Mouse (Mus musculus) hindbrain, embryonic 10.5 days (tissue): ENCODE results near the gene Bcas3. TPM values are rescaled to one million over a fixed set of nuclear protein-coding genes. Genes with fewer than 3 reads are reported as not detected.

ENCODE experiments used
- polyA plus RNA-seq: library from polyadenylated mRNA; unstranded; fragments of >200 nt; fragmentation: Nextera tagmentation; extraction: Ambion mirVana; gene quantifications from 2 replicates; pipeline ENCODE4 v1.2.1, GENCODE M21; 2016

The Bcas3 gene
- polyA plus RNA-seq, 1 experiment from 2014 or later = 37.3 TPM

Other genes starting within 250 kb of the Bcas3 start
- 4.3 and 4.6 TPM in 2 replicates for gene Usp32, start 213.0 kb upstream of the Bcas3 start, polyA plus RNA-seq
- 0.24 TPM in 1 of 2 replicates, not detected in the other for gene 1700125H20Rik, start 182.8 kb upstream of the Bcas3 start, polyA plus RNA-seq
- gene Appbp2, start 118.0 kb upstream of the Bcas3 start, polyA plus RNA-seq = 38.7 and 45.0 TPM in 2 replicates
- 22.6 and 25.0 TPM in 2 replicates for gene Ppm1d, start 41.9 kb upstream of the Bcas3 start, polyA plus RNA-seq